Mouse (Mus musculus) heart, embryonic 11.5 days (tissue): Measurements from ENCODE around the gene Tbc1d22a. TPM values are rescaled to one million over a fixed set of nuclear protein-coding genes. Genes with fewer than 3 reads are reported as not detected.

ENCODE experiments used
- ATAC-seq: fragments of 200-750 bp; cut with Nextera tagmentation; replicated peaks from 2 replicates; pipeline ENCODE4 v1.8.0; 2017; ENCODE audit warnings: moderate library complexity; ENCODE audit not compliant: insufficient number of reproducible peaks, low FRiP score, low TSS enrichment
- H3K27ac ChIP-seq: fragments of 300-500 bp; sonication (generic); 2 replicates; pipeline ENCODE4 v1.5.1; 2014; ENCODE audit warnings: mild to moderate bottlenecking, low read depth, low read length
- H3K27me3 ChIP-seq: fragments of 300-500 bp; sonication (generic); 2 replicates; pipeline ENCODE4 v1.6.1; 2014; ENCODE audit warnings: mild to moderate bottlenecking, low read length, mixed read lengths; ENCODE audit not compliant: control insufficient read depth, insufficient read depth
- H3K36me3 ChIP-seq: fragments of 300-500 bp; sonication (generic); 2 replicates; pipeline ENCODE4 v1.6.1; 2014; ENCODE audit warnings: mild to moderate bottlenecking, low read length, moderate library complexity, mixed read lengths; ENCODE audit not compliant: control insufficient read depth, insufficient read depth
- H3K4me1 ChIP-seq: fragments of 300-500 bp; sonication (generic); 2 replicates; pipeline ENCODE4 v1.6.1; 2014; ENCODE audit warnings: low read length; ENCODE audit not compliant: control insufficient read depth, insufficient read depth
- H3K4me2 ChIP-seq: fragments of 300-500 bp; sonication (generic); 2 replicates; pipeline ENCODE4 v1.6.1; 2014; ENCODE audit warnings: mild to moderate bottlenecking, moderate library complexity
- H3K4me3 ChIP-seq: fragments of 300-500 bp; sonication (generic); 2 replicates; pipeline ENCODE4 v1.5.1; 2014; ENCODE audit warnings: low read depth, low read length
- H3K9ac ChIP-seq: fragments of 300-500 bp; sonication (generic); 2 replicates; pipeline ENCODE4 v1.6.1; 2014; ENCODE audit warnings: mild to moderate bottlenecking, low read depth, low read length, moderate library complexity
- H3K9me3 ChIP-seq: fragments of 300-500 bp; sonication (generic); replicated peaks from 2 replicates; pipeline ENCODE4 v1.6.1; 2016; ENCODE audit warnings: low read length; ENCODE audit not compliant: control insufficient read depth
- WGBS: fragments of 180-500 bp; shearing (Covaris S2); extraction: QIAGEN DNeasy Blood & Tissue Kit; methylation state at CpG from one replicate; pipeline ENCODE4 v1.1.7; 2014; ENCODE audit not compliant: insufficient replicate concordance; 5-methylcytosine and 5-hydroxymethylcytosine counted together
- polyA plus RNA-seq: library from polyadenylated mRNA; unstranded; fragments of >200 nt; fragmentation: Nextera tagmentation; extraction: Ambion mirVana; gene quantifications from 2 replicates; pipeline ENCODE4 v1.2.1, GENCODE M21; 2014

Tbc1d22a gene
- polyA plus RNA-seq, 1 experiment from 2014 or later: 6.0 TPM

- Histone ChIP-seq H3K9ac (no peak overlapping the region), H3K4me1 (no peaks in the 10 kb centered on the region), H3K9me3 (no peaks in the 10 kb centered on the region), H3K27ac (no peak overlapping the region), H3K36me3 (no peaks in the 10 kb centered on the region), H3K27me3 (no peaks in the 10 kb centered on the region), H3K4me3 (no peak overlapping the region), H3K4me2 (no peak overlapping the region)
- WGBS: 89% methylated on average over 4 of the region's 4 CpGs
- ATAC-seq: no peak
Observed at GRCm38 (mm10) chr15:86326341-86326740, 112.1 kb downstream of the Tbc1d22a start.

- 85% methylated on average over 7 of the region's 7 CpGs for WGBS
- no peak for ATAC-seq
- Histone ChIP-seq H3K9ac (no peak overlapping the region), H3K9me3 (no peaks in the 10 kb centered on the region), H3K4me3 (no peak overlapping the region), H3K4me1 (no peaks in the 10 kb centered on the region), H3K36me3 (no peaks in the 10 kb centered on the region), H3K27me3 (no peaks in the 10 kb centered on the region), H3K27ac (no peak overlapping the region), H3K4me2 (no peak overlapping the region)
Observed at GRCm38 (mm10) chr15:86329911-86330310, 115.7 kb downstream of the Tbc1d22a start.

GRCm38 (mm10) chr15:86330454-86330853 lies 116.2 kb downstream of the Tbc1d22a start:
- H3K9me3 ChIP-seq: no peaks in the 10 kb centered on the region
- H3K4me2 ChIP-seq: no peak overlapping the region
- H3K4me3 ChIP-seq: no peak overlapping the region
- no peaks in the 10 kb centered on the region for H3K4me1 ChIP-seq
- WGBS: 80% methylated on average over 7 of the region's 7 CpGs
- H3K27me3 ChIP-seq: no peaks in the 10 kb centered on the region
- no peak for ATAC-seq
- no peaks in the 10 kb centered on the region for H3K36me3 ChIP-seq
- H3K27ac ChIP-seq: no peak overlapping the region
- no peak overlapping the region for H3K9ac ChIP-seq

GRCm38 (mm10) chr15:86331501-86332245 lies 117.4 kb downstream of the Tbc1d22a start:
- Histone ChIP-seq H3K9me3 (no peaks in the 10 kb centered on the region), H3K4me1 (no peaks in the 10 kb centered on the region), H3K4me3 (no peak overlapping the region), H3K36me3 (no peaks in the 10 kb centered on the region), H3K9ac (no peak overlapping the region), H3K27ac (no peak overlapping the region), H3K4me2 (no peak overlapping the region), H3K27me3 (no peaks in the 10 kb centered on the region)
- ATAC-seq: no peak
- 72% methylated on average over 8 of the region's 8 CpGs for WGBS

GRCm38 (mm10) chr15:86333176-86333575 lies 118.9 kb downstream of the Tbc1d22a start:
- Histone ChIP-seq H3K9ac (no peak overlapping the region), H3K27ac (no peak overlapping the region), H3K9me3 (no peaks in the 10 kb centered on the region), H3K4me3 (no peak overlapping the region), H3K27me3 (no peaks in the 10 kb centered on the region), H3K4me1 (no peaks in the 10 kb centered on the region), H3K36me3 (no peaks in the 10 kb centered on the region), H3K4me2 (no peak overlapping the region)
- ATAC-seq: no peak
- WGBS: 83% methylated on average over 4 of the region's 4 CpGs

GRCm38 (mm10) chr15:86333606-86334005 lies 119.3 kb downstream of the Tbc1d22a start:
- no peak for ATAC-seq
- no peaks in the 10 kb centered on the region for H3K9me3 ChIP-seq
- WGBS: 79% methylated on average over 2 of the region's 2 CpGs
- H3K4me3 ChIP-seq: no peak overlapping the region
- no peaks in the 10 kb centered on the region for H3K27me3 ChIP-seq
- no peak overlapping the region for H3K4me2 ChIP-seq
- no peaks in the 10 kb centered on the region for H3K4me1 ChIP-seq
- no peak overlapping the region for H3K9ac ChIP-seq
- no peaks in the 10 kb centered on the region for H3K36me3 ChIP-seq
- H3K27ac ChIP-seq: no peak overlapping the region

GRCm38 (mm10) chr15:86334276-86334675 lies 120.0 kb downstream of the Tbc1d22a start:
- Histone ChIP-seq H3K27ac (no peak overlapping the region), H3K36me3 (no peaks in the 10 kb centered on the region), H3K27me3 (no peaks in the 10 kb centered on the region), H3K4me2 (no peak overlapping the region), H3K4me1 (no peaks in the 10 kb centered on the region), H3K4me3 (no peak overlapping the region), H3K9me3 (no peaks in the 10 kb centered on the region), H3K9ac (no peak overlapping the region)
- WGBS: 84% methylated on average over 4 of the region's 4 CpGs
- ATAC-seq: no peak

- H3K36me3 ChIP-seq: no peaks in the 10 kb centered on the region
- H3K4me2 ChIP-seq: no peak overlapping the region
- H3K4me3 ChIP-seq: no peak overlapping the region
- no peak overlapping the region for H3K27ac ChIP-seq
- WGBS: 91% methylated on average over 9 of the region's 9 CpGs
- H3K4me1 ChIP-seq: no peaks in the 10 kb centered on the region
- H3K9ac ChIP-seq: no peak overlapping the region
- ATAC-seq: no peak
- H3K27me3 ChIP-seq: no peaks in the 10 kb centered on the region
- H3K9me3 ChIP-seq: no peaks in the 10 kb centered on the region
Observed at GRCm38 (mm10) chr15:86334745-86335144, 120.5 kb downstream of the Tbc1d22a start.

- Histone ChIP-seq H3K4me3 (no peak overlapping the region), H3K4me2 (no peak overlapping the region), H3K27ac (no peak overlapping the region), H3K9ac (no peak overlapping the region), H3K27me3 (no peaks in the 10 kb centered on the region), H3K4me1 (no peaks in the 10 kb centered on the region), H3K9me3 (no peaks in the 10 kb centered on the region), H3K36me3 (no peaks in the 10 kb centered on the region)
- 78% methylated on average over 1 of the region's 1 CpGs for whole genome bisulfite sequencing
- no peak for ATAC-seq
Observed at GRCm38 (mm10) chr15:86335781-86336180, 121.5 kb downstream of the Tbc1d22a start.
